Mouse (Mus musculus) adrenal gland, adult (tissue): ENCODE results near the gene Chid1.

ENCODE experiments used
- DNase-seq, 2 experiments: peaks; one replicate each; pipeline ENCODE4 v3.0.0; 2022 to 2023; ENCODE audit warnings: low spot score in 1 of 2; ENCODE audit not compliant: inconsistent age in 2 of 2

Chid1 gene

DNA sequence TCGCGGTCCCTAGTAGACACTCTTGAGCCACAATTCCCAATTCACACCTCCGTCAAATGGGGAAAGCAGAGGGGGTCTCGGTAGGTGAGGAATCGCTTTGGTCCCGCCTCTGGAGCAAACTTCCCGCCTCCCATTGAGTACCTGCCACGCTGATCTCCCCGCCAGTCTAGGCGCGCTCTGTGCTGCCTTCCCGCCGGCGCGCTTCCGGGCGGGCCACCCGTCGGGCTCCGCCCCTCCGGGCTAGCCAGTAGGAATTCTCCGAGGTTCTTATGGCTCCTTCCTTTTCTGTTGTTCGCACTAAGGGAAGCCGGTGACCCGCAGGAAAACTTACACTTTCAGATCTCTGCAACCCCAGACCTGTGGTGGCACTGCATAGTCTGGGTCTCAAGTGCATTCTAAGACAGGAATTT lies 95.8 kb downstream of the Chid1 start, which contains the start of gene Pidd1:
TSS of gene Pidd1 (minus strand) at position 198 of the 410 bp plus-strand sequence.
- DNase-seq, result peak; percentile 76 to 86
